Mouse (Mus musculus) G1E (cell line): ENCODE measurements at regions not wholly inside any gene's neighbourhood (a gene's known extent, or its start where the extent isn't known, plus 50 kb on each side); places are given as distances from the start of the nearest gene placed in this dataset.
A peak's percentile ranks its signal among the peaks of the same experiment; 100 is the strongest.

Source experiments
- ATAC-seq: 2 replicates; pipeline ENCODE4 v1.8.0; 2016; ENCODE audit warnings: mild to moderate bottlenecking; ENCODE audit not compliant: insufficient number of reproducible peaks, poor library complexity, low FRiP score, severe bottlenecking; ENCODE audit errors: extremely low read depth
- DNase-seq: peaks from one replicate; pipeline ENCODE4 v3.0.0; 2012; ENCODE audit warnings: low spot score
- H3K27me3 ChIP-seq: 2 replicates; pipeline ENCODE4 v1.6.1; 2012; ENCODE audit warnings: mild to moderate bottlenecking, low read length, inconsistent platforms; ENCODE audit not compliant: insufficient read depth
- H3K36me3 ChIP-seq: replicated peaks from 2 replicates; pipeline ENCODE3; 2012; ENCODE audit warnings: mild to moderate bottlenecking, inconsistent platforms
- H3K4me1 ChIP-seq: 2 replicates; pipeline ENCODE4 v1.6.1; 2012; ENCODE audit warnings: low read depth, low read length, inconsistent platforms, mixed read lengths; ENCODE audit not compliant: insufficient read depth
- H3K4me3 ChIP-seq: 2 replicates; pipeline ENCODE4 v1.5.1; 2012; ENCODE audit warnings: low read depth, mild to moderate bottlenecking, inconsistent platforms, low read length, moderate library complexity, mixed read lengths
- H3K9me3 ChIP-seq: replicated peaks from 2 replicates; pipeline ENCODE4 v1.6.1; 2012; ENCODE audit warnings: inconsistent platforms
- CTCF ChIP-seq: IDR thresholded peaks from 2 replicates; pipeline ENCODE4 v1.5.1; 2012; ENCODE audit warnings: low read depth, low read length, inconsistent platforms, mixed read lengths
- GATA1 ChIP-seq: IDR thresholded peaks from 2 replicates; pipeline ENCODE4 v1.6.1; 2012; ENCODE audit warnings: borderline replicate concordance, low read length, inconsistent platforms, mixed read lengths
- GATA2 ChIP-seq: IDR thresholded peaks from 2 replicates; pipeline ENCODE4 v1.6.1; 2012; ENCODE audit warnings: low read depth, low read length, inconsistent platforms, borderline replicate concordance
- POLR2AphosphoS5 ChIP-seq: IDR thresholded peaks from 2 replicates; pipeline ENCODE4 v1.6.1; 2012; ENCODE audit warnings: low read depth, low read length, inconsistent platforms; ENCODE audit not compliant: insufficient replicate concordance
- TAL1 ChIP-seq: conservative IDR thresholded peaks from 2 replicates; pipeline ENCODE4 v1.6.1; 2012; ENCODE audit warnings: low read depth, low read length, inconsistent platforms, mixed read lengths

GRCm38 (mm10) chr1:137225418-137225817, 265.2 kb upstream of the Nr5a2 start:
- H3K27me3 ChIP-seq: no peaks in the 10 kb centered on the region
- ATAC-seq (no peak), DNase-seq (no peak)
- H3K4me3 ChIP-seq: no peak overlapping the region
- no peak for TF ChIP-seq TAL1
- no peak for TF ChIP-seq GATA2
- TF ChIP-seq POLR2AphosphoS5: no peak
- no peak for TF ChIP-seq CTCF
- TF ChIP-seq GATA1: no peak
- H3K9me3 ChIP-seq: peaks cover 48% of the 10 kb centered on the region
- no peaks in the 10 kb centered on the region for H3K36me3 ChIP-seq
- no peaks in the 10 kb centered on the region for H3K4me1 ChIP-seq

- H3K27me3 ChIP-seq: no peaks in the 10 kb centered on the region
- ATAC-seq (no peak), DNase-seq (no peak)
- no peaks in the 10 kb centered on the region for H3K36me3 ChIP-seq
- no peaks in the 10 kb centered on the region for H3K4me1 ChIP-seq
- no peak for TF ChIP-seq CTCF
- no peak for TF ChIP-seq GATA1
- no peak for TF ChIP-seq TAL1
- no peak for TF ChIP-seq POLR2AphosphoS5
- TF ChIP-seq GATA2: no peak
- peaks cover 66% of the 10 kb centered on the region for H3K9me3 ChIP-seq
- H3K4me3 ChIP-seq: no peak overlapping the region; the same call in 1 of the 2 replicates
These were observed 262.8 kb upstream of the Nr5a2 start for GRCm38 (mm10) chr1:137223052-137223451.

GRCm38 (mm10) chr1:137221087-137222057, 261.1 kb upstream of the Nr5a2 start:
- TF ChIP-seq POLR2AphosphoS5 (no peak), CTCF (no peak), GATA1 (no peak), TAL1 (no peak), GATA2 (no peak)
- DNase-seq (no peak), ATAC-seq (no peak)
- H3K9me3 ChIP-seq: peaks cover 74% of the 10 kb centered on the region
- no peaks in the 10 kb centered on the region for H3K27me3 ChIP-seq
- no peaks in the 10 kb centered on the region for H3K36me3 ChIP-seq
- no peaks in the 10 kb centered on the region for H3K4me1 ChIP-seq
- H3K4me3 ChIP-seq: no peak overlapping the region

GRCm38 (mm10) chr1:137220226-137220625, 260.0 kb upstream of the Nr5a2 start:
- H3K4me3 ChIP-seq: no peak overlapping the region
- DNase-seq: no peak
- TF ChIP-seq TAL1 (no peak), CTCF (no peak), GATA2 (no peak), GATA1 (no peak), POLR2AphosphoS5 (no peak)
- no peak for ATAC-seq
- H3K9me3 ChIP-seq: peaks cover 78% of the 10 kb centered on the region
- H3K4me1 ChIP-seq: no peaks in the 10 kb centered on the region
- no peaks in the 10 kb centered on the region for H3K27me3 ChIP-seq
- H3K36me3 ChIP-seq: no peaks in the 10 kb centered on the region

GRCm38 (mm10) chr1:137218611-137219010, 258.4 kb upstream of the Nr5a2 start:
- Histone ChIP-seq H3K9me3 (peaks cover 68% of the 10 kb centered on the region), H3K36me3 (no peaks in the 10 kb centered on the region), H3K4me1 (no peaks in the 10 kb centered on the region), H3K27me3 (no peaks in the 10 kb centered on the region), H3K4me3 (no peak overlapping the region)
- DNase-seq (no peak), ATAC-seq (no peak)
- TF ChIP-seq GATA1 (no peak), GATA2 (no peak), CTCF (no peak), TAL1 (no peak), POLR2AphosphoS5 (no peak)

GRCm38 (mm10) chr1:137218096-137218495, 257.8 kb upstream of the Nr5a2 start:
- no peak for DNase-seq
- no peak for ATAC-seq
- TF ChIP-seq GATA2: no peak
- TF ChIP-seq CTCF: 0 out of 2 replicates have a peak, but pooled peaks have one; percentile 6
- no peak for TF ChIP-seq POLR2AphosphoS5
- TF ChIP-seq TAL1: no peak
- Histone ChIP-seq H3K4me3 (no peak overlapping the region), H3K4me1 (no peaks in the 10 kb centered on the region), H3K27me3 (no peaks in the 10 kb centered on the region), H3K36me3 (no peaks in the 10 kb centered on the region), H3K9me3 (peaks cover 66% of the 10 kb centered on the region)
